Mouse (Mus musculus) monocyte, adult 59 days (primary cell): ENCODE data around the gene Prdx6b. TPM values are rescaled to one million over a fixed set of nuclear protein-coding genes. Genes with fewer than 3 reads are reported as not detected.

ENCODE experiments used
- total RNA-seq, 2 experiments: library from RNA; stranded (reverse); gene quantifications; one replicate each; pipeline ENCODE4 v1.2.4; 2023

Prdx6b gene
- total RNA-seq: not detected

DNA sequence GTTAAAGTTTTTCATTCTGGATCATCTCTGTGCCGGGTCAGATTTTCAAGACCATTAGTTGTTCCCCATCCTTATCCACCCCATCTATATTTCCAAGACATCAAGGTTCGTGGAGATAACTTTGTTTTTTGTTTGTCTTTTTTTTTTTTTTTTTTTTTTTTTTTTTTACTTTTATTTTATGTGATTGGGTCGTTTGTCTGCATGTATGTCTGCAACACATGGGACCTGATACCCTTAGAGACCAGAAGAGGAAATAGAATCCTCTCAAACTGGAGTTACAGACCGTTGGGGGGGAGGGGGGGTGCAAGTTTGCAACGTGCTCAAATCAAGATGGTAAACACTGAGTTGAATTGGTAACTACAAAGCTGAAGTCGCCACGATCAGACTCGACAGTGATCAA lies at the start of gene Prdx6b:
Gene Prdx6b, plus strand, starts transcription at position 301 of the 400 bp plus-strand sequence.

GRCm38 (mm10) chr2:80315242-80316161 lies 23.2 kb downstream of the Prdx6b start, which contains the start of gene Dnajc10:
TSS of gene Dnajc10 (plus strand) at chr2:80315466.

Other genes starting within 250 kb of the Prdx6b start
- gene Pde1a, start 163.0 kb upstream of the Prdx6b start, total RNA-seq: not detected
- gene Dnajc10, start 23.0 kb downstream of the Prdx6b start, total RNA-seq: 10 to 100 TPM; 38.5 to 45.5 TPM
- gene Frzb, start 155.2 kb downstream of the Prdx6b start, total RNA-seq: not detected